Mouse (Mus musculus): ENCODE measurements around the gene Srp54a. TPM values are rescaled to one million over a fixed set of nuclear protein-coding genes. Genes with fewer than 3 reads are reported as not detected.

The Srp54a gene
- total RNA-seq (2023): 10 to 100 TPM; 57.3 to 61.0 TPM

GRCm38 (mm10) chr12:55079726-55080600 is at the start of gene Srp54a, which contains the start of gene 2700097O09Rik:
TSS of gene Srp54a (plus strand) at chr12:55080262.
TSS of gene 2700097O09Rik (minus strand) at chr12:55080110.

GRCm38 (mm10) chr12:55124242-55124641 is 44.2 kb downstream of the Srp54a start, which contains the start of gene Fam177a:
TSS of gene Fam177a (plus strand) at chr12:55124469.

GRCm38 (mm10) chr12:55154559-55155448 is 74.7 kb downstream of the Srp54a start, which contains the start of gene Srp54b:
TSS of gene Srp54b (plus strand) at chr12:55155104.

Other genes with a start within 250 kb of the Srp54a start
- gene Cfl2, start 217.4 kb upstream of the Srp54a start, total RNA-seq (2023): 10 to 100 TPM; 29.7 to 34.5 TPM
- not detected for gene Gm20403, start 93.7 kb upstream of the Srp54a start, total RNA-seq (2023)
- gene Baz1a, start 65.9 kb upstream of the Srp54a start, total RNA-seq (2023): 100 to 1,000 TPM in 1 of 2 experiments, 10 to 100 TPM in 1; 95.8 to 103 TPM
- gene 2700097O09Rik, start 152 bp upstream of the Srp54a start, total RNA-seq (2023): 10 to 100 TPM; 10.3 to 12.7 TPM
- gene Fam177a, start 44.2 kb downstream of the Srp54a start, total RNA-seq (2023): 1 to 10 TPM in 1 of 2 experiments, not detected in 1; 9.0 TPM
- gene Srp54b, start 74.8 kb downstream of the Srp54a start, total RNA-seq (2023): 10 to 100 TPM; 23.3 to 25.3 TPM
- gene 1700047I17Rik2, start 119.3 kb downstream of the Srp54a start, total RNA-seq (2023): 10 to 100 TPM; 11.5 to 21.2 TPM
- 10 to 100 TPM; 17.9 to 20.3 TPM for gene Srp54c, start 149.9 kb downstream of the Srp54a start, total RNA-seq (2023)
- 1 to 10 TPM; 9.3 to 9.5 TPM for gene 1110008L16Rik, start 219.3 kb downstream of the Srp54a start, total RNA-seq (2023)
- gene Ppp2r3c, start 222.7 kb downstream of the Srp54a start, total RNA-seq (2023): 10 to 100 TPM; 25.0 to 26.9 TPM